Mouse (Mus musculus) MEL (cell line): ENCODE data around the gene Adamts1. TPM values are rescaled to one million over a fixed set of nuclear protein-coding genes. Genes with fewer than 3 reads are reported as not detected.

ENCODE experiments used
- DNase-seq: peaks from one replicate; pipeline ENCODE4 v3.0.0; 2011; ENCODE audit warnings: low read depth, low spot score
- H3K27ac ChIP-seq: 2 replicates; pipeline ENCODE4 v1.5.1; 2012; ENCODE audit warnings: low read depth, mild to moderate bottlenecking, control low read depth, low read length, moderate library complexity; ENCODE audit not compliant: control insufficient read depth
- H3K27me3 ChIP-seq, 2 experiments: fragments of 150-350 bp in 1 of 2; sonication (generic) in 1 of 2; 2 replicates each; pipeline ENCODE4 v1.6.1; 2012; ENCODE audit warnings: low read length in 2 of 2, mild to moderate bottlenecking in 2 of 2, improper control_type of control experiment in 1 of 2, moderate library complexity in 1 of 2; ENCODE audit not compliant: insufficient read depth in 2 of 2, control insufficient read depth in 1 of 2
- H3K36me3 ChIP-seq, 2 experiments: 2 replicates each; pipeline ENCODE4 v1.6.1; 2012 to 2014; ENCODE audit warnings: low read length in 2 of 2, improper control_type of control experiment in 1 of 2, inconsistent platforms in 1 of 2, mild to moderate bottlenecking in 1 of 2; ENCODE audit not compliant: insufficient read depth in 2 of 2, control insufficient read depth in 1 of 2
- H3K4me1 ChIP-seq, 2 experiments: fragments of 150-350 bp in 1 of 2; sonication (generic) in 1 of 2; 2 replicates each; pipeline ENCODE4 v1.6.1; 2012; ENCODE audit warnings: low read length in 2 of 2, improper control_type of control experiment in 1 of 2, mild to moderate bottlenecking in 1 of 2; ENCODE audit not compliant: insufficient read depth in 2 of 2, control insufficient read depth in 1 of 2
- H3K4me3 ChIP-seq, 2 experiments: fragments of 150-350 bp in 1 of 2; sonication (generic) in 1 of 2; 2 replicates each; pipeline ENCODE4 v1.5.1; 2012; ENCODE audit warnings: low read depth in 2 of 2, low read length in 2 of 2, mild to moderate bottlenecking in 2 of 2, moderate library complexity in 2 of 2, control low read depth in 1 of 2, improper control_type of control experiment in 1 of 2; ENCODE audit not compliant: control insufficient read depth in 1 of 2, insufficient read depth in 1 of 2
- H3K79me2 ChIP-seq: 2 replicates; pipeline ENCODE4 v1.6.1; 2012; ENCODE audit warnings: mild to moderate bottlenecking, low read length, moderate library complexity; ENCODE audit not compliant: control insufficient read depth, poor library complexity, insufficient read depth
- H3K9ac ChIP-seq: 2 replicates; pipeline ENCODE4 v1.6.1; 2012; ENCODE audit warnings: low read depth, mild to moderate bottlenecking, control low read depth, low read length, moderate library complexity; ENCODE audit not compliant: control insufficient read depth, poor library complexity, severe bottlenecking
- H3K9me3 ChIP-seq: fragments of 150-350 bp; sonication (generic); replicated peaks from 2 replicates; pipeline ENCODE4 v1.6.1; 2012; ENCODE audit warnings: mild to moderate bottlenecking, low read length, improper control_type of control experiment, moderate library complexity; ENCODE audit not compliant: insufficient read depth
- BHLHE40 ChIP-seq: IDR thresholded peaks from 2 replicates; pipeline ENCODE4 v1.6.1; 2012; ENCODE audit warnings: low read depth, mild to moderate bottlenecking, inconsistent platforms, low read length, improper control_type of control experiment, borderline replicate concordance
- CHD1 ChIP-seq: IDR thresholded peaks from 2 replicates; pipeline ENCODE4 v1.6.1; 2012; ENCODE audit warnings: low read depth, mild to moderate bottlenecking, inconsistent platforms, low read length, improper control_type of control experiment
- CTCF ChIP-seq, 3 experiments: IDR thresholded peaks in 2 of 3; conservative IDR thresholded peaks in 1 of 3; 2 replicates each; pipeline ENCODE4 v1.5.1; 2011 to 2012; ENCODE audit warnings: low read length in 3 of 3, low read depth in 2 of 3, mild to moderate bottlenecking in 2 of 3, improper control_type of control experiment in 1 of 3, inconsistent platforms in 1 of 3, mixed read lengths in 1 of 3, moderate library complexity in 1 of 3; ENCODE audit not compliant: control insufficient read depth in 1 of 3, insufficient read depth in 1 of 3, poor library complexity in 1 of 3, severe bottlenecking in 1 of 3
- ELF1 ChIP-seq: IDR thresholded peaks from 2 replicates; pipeline ENCODE4 v1.6.1; 2014; ENCODE audit warnings: low read depth, mild to moderate bottlenecking, inconsistent platforms, low read length, improper control_type of control experiment, moderate library complexity
- ETS1 ChIP-seq: IDR thresholded peaks from 2 replicates; pipeline ENCODE4 v1.6.1; 2012; ENCODE audit warnings: low read depth, mild to moderate bottlenecking, inconsistent platforms, low read length, improper control_type of control experiment, moderate library complexity
- GATA1 ChIP-seq: IDR thresholded peaks from 2 replicates; pipeline ENCODE4 v1.6.1; 2011; ENCODE audit warnings: low read depth, low read length, improper control_type of control experiment
- HCFC1 ChIP-seq: IDR thresholded peaks from 2 replicates; pipeline ENCODE4 v1.6.1; 2012; ENCODE audit warnings: low read depth, mild to moderate bottlenecking, inconsistent platforms, low read length, improper control_type of control experiment, moderate library complexity
- JUND ChIP-seq: IDR thresholded peaks from 2 replicates; pipeline ENCODE4 v1.6.1; 2011; ENCODE audit warnings: low read depth, mild to moderate bottlenecking, improper control_type of control experiment, low read length
- MAFK ChIP-seq: IDR thresholded peaks from 2 replicates; pipeline ENCODE4 v1.6.1; 2011; ENCODE audit warnings: low read depth, mild to moderate bottlenecking, low read length, improper control_type of control experiment, borderline replicate concordance
- MEF2A ChIP-seq: IDR thresholded peaks from 2 replicates; pipeline ENCODE4 v1.6.1; 2014; ENCODE audit warnings: low read depth, mild to moderate bottlenecking, inconsistent platforms, low read length, improper control_type of control experiment; ENCODE audit not compliant: poor library complexity, insufficient replicate concordance, severe bottlenecking; ENCODE audit errors: extremely low read depth
- MYC ChIP-seq: IDR thresholded peaks from 2 replicates; pipeline ENCODE4 v1.6.1; 2011; ENCODE audit warnings: low read depth, mild to moderate bottlenecking, low read length, improper control_type of control experiment, moderate library complexity
- NELFE ChIP-seq: IDR thresholded peaks from 2 replicates; pipeline ENCODE4 v1.6.1; 2011; ENCODE audit warnings: low read depth, low read length, improper control_type of control experiment
- POLR2AphosphoS5 ChIP-seq: IDR thresholded peaks from 2 replicates; pipeline ENCODE4 v1.6.1; 2012; ENCODE audit warnings: low read depth, borderline replicate concordance, mild to moderate bottlenecking, inconsistent platforms, low read length, moderate library complexity, mixed read lengths
- RAD21 ChIP-seq: IDR thresholded peaks from 2 replicates; pipeline ENCODE4 v1.6.1; 2011; ENCODE audit warnings: mild to moderate bottlenecking, low read depth, low read length, improper control_type of control experiment
- SMC3 ChIP-seq: IDR thresholded peaks from 2 replicates; pipeline ENCODE4 v1.6.1; 2011; ENCODE audit warnings: low read depth, low read length, improper control_type of control experiment
- TAL1 ChIP-seq: IDR thresholded peaks from 2 replicates; pipeline ENCODE4 v1.6.1; 2012; ENCODE audit warnings: mild to moderate bottlenecking, inconsistent platforms, low read length, moderate library complexity, mixed read lengths
- TBP ChIP-seq: IDR thresholded peaks from 2 replicates; pipeline ENCODE4 v1.8.0; 2011; ENCODE audit warnings: low read depth, low read length, improper control_type of control experiment
- TCF12 ChIP-seq: IDR thresholded peaks from 2 replicates; pipeline ENCODE4 v1.6.1; 2014; ENCODE audit warnings: low read depth, mild to moderate bottlenecking, inconsistent platforms, low read length, improper control_type of control experiment, moderate library complexity
- UBTF ChIP-seq: IDR thresholded peaks from 2 replicates; pipeline ENCODE4 v1.6.1; 2012; ENCODE audit warnings: low read depth, mild to moderate bottlenecking, inconsistent platforms, low read length, improper control_type of control experiment, moderate library complexity, borderline replicate concordance; ENCODE audit not compliant: insufficient read depth
- ZC3H11A ChIP-seq: IDR thresholded peaks from 2 replicates; pipeline ENCODE4 v1.6.1; 2012; ENCODE audit warnings: low read depth, mild to moderate bottlenecking, inconsistent platforms, low read length, improper control_type of control experiment
- ZKSCAN1 ChIP-seq: IDR thresholded peaks from 2 replicates; pipeline ENCODE4 v1.6.1; 2012; ENCODE audit warnings: low read depth, mild to moderate bottlenecking, inconsistent platforms, low read length, improper control_type of control experiment, moderate library complexity
- ZMIZ1 ChIP-seq: IDR thresholded peaks from 2 replicates; pipeline ENCODE4 v1.6.1; 2012; ENCODE audit warnings: low read depth, mild to moderate bottlenecking, inconsistent platforms, low read length, improper control_type of control experiment, moderate library complexity
- ZNF384 ChIP-seq: IDR thresholded peaks from 2 replicates; pipeline ENCODE4 v1.6.1; 2012; ENCODE audit warnings: low read depth, mild to moderate bottlenecking, inconsistent platforms, low read length, improper control_type of control experiment
- polyA plus RNA-seq, 2 experiments: library from polyadenylated mRNA; stranded (reverse) in 1 of 2; unstranded in 1 of 2; fragments of >175 nt in 1 of 2; fragments of >200 nt in 1 of 2; gene quantifications; 2 replicates each; pipeline versions ENCODE4 v1.2.1 to v1.2.4; 2012; ENCODE audit warnings: low replicate concordance in 2 of 2, low read depth in 1 of 2; ENCODE audit not compliant: insufficient read length in 2 of 2, insufficient read depth in 1 of 2, missing spikeins in 1 of 2
- total RNA-seq: library from RNA; depleted of rRNA; stranded (reverse); fragments of 300-350 nt; gene quantifications from 2 replicates; pipeline ENCODE4 v1.2.3, GENCODE M21; 2012

The Adamts1 gene
- total and polyA plus RNA-seq, 3 experiments, result not detected

DNA sequence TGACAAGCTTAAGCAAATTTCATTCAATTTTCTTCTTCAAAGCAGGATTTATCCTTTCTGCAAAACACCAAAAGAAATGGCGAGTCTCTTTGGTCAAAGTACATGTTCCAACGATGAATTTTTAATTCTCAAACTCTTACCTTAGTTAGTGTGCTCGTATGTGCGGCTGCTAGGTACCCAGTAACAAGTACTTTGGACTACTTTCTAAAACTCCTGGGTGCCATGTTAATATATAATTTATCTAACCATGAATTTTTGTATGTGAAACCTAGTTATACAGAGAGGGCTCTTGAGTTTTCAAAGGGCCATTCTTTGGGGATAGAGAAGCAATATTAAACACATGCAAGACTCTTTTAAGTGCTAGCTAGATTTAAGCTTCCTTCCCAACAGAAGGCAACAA lies 5.8 kb downstream of the Adamts1 start:
- no peaks in the 10 kb centered on the region for H3K79me2 ChIP-seq
- H3K9ac ChIP-seq, result no peak overlapping the region
- no peak overlapping the region for H3K4me3 ChIP-seq
- H3K27ac ChIP-seq, result no peak overlapping the region
- H3K9me3 ChIP-seq, result no peaks in the 10 kb centered on the region
- no peaks in the 10 kb centered on the region for H3K27me3 ChIP-seq
- TF ChIP-seq ZMIZ1 (no peak), ETS1 (no peak), MYC (no peak), BHLHE40 (no peak), ELF1 (no peak)
- TF ChIP-seq, all 39 proteins: peak for 0
- Histone ChIP-seq H3K36me3 (no peaks in the 10 kb centered on the region), H3K4me1 (no peaks in the 10 kb centered on the region)
- no peak for DNase-seq

DNA sequence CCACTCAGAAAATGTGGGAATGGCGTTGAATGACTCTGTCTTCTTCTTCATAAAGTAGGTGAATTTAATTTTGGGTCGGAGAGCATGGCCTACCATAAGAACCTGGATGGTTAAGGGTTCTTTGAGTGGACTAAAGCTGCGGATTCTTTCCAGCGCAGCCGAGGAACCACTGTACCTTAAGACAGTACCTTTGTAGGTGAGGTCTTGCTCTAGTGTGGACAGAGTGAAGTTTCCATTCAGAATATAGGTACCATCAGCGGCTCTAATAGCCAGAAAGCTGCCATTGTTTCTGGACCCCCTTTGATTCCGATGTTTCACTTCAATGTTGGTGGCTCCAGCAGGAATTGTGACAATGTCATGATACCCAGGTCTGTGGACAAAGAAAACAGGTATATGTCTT lies 7.2 kb downstream of the Adamts1 start:
- no peak overlapping the region for H3K9ac ChIP-seq
- no peaks in the 10 kb centered on the region for H3K27me3 ChIP-seq
- H3K4me3 ChIP-seq, result no peak overlapping the region
- no peak overlapping the region for H3K27ac ChIP-seq
- H3K36me3 ChIP-seq, result no peaks in the 10 kb centered on the region
- no peaks in the 10 kb centered on the region for H3K79me2 ChIP-seq
- DNase-seq, result no peak
- TF ChIP-seq SMC3 (no peak), ZKSCAN1 (no peak), TCF12 (no peak), RAD21 (no peak), ZNF384 (no peak), NELFE (no peak), POLR2AphosphoS5 (no peak), CTCF (IDR thresholded peaks at IDR 0.05 in 2 of 3, conservative IDR thresholded peaks at IDR 0.05 in 1 of 3; ENCODE audit: control insufficient read depth in 1 of 3, insufficient read depth in 1 of 3, low read depth in 2 of 3, low read length in 3 of 3, poor library complexity in 1 of 3, severe bottlenecking in 1 of 3) (no peak)
- H3K4me1 ChIP-seq, result no peaks in the 10 kb centered on the region
- no peaks in the 10 kb centered on the region for H3K9me3 ChIP-seq

DNA sequence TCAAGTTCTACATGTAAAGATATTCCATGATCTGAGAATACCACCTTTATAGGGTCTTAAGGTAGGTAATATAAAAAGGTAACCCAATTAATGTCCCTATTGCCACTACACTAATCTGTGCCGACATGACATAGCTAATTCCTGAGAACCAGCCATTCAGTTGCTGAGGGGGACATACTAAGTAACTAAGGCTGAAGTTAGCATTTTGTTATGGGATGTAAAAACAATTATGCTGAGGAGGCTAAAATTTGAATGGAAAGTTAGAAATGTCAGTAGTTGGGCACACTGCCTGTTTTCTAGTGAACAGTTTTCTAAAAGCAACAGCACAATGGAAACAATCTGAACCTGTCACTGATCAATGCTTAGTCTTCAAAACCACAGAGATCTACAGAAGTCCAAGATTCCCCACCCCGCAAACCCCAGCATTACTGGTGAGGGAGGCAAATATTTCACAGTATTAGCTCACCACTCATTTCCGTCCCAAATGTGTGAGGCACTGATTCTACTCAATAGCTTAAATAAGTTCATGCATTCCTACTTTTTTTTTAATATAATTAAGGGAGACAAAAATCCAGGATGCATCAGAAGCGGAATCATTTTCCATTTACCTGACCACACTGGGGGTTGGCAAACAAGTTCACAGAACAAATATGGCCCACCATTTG lies 9.6 kb downstream of the Adamts1 start:
- no peak overlapping the region for H3K27ac ChIP-seq
- no peaks in the 10 kb centered on the region for H3K79me2 ChIP-seq
- no peaks in the 10 kb centered on the region for H3K36me3 ChIP-seq
- no peaks in the 10 kb centered on the region for H3K27me3 ChIP-seq
- H3K4me1 ChIP-seq, result no peaks in the 10 kb centered on the region
- H3K9me3 ChIP-seq, result no peaks in the 10 kb centered on the region
- no peak overlapping the region for H3K9ac ChIP-seq
- no peak for TF ChIP-seq MEF2A
- no peak for TF ChIP-seq UBTF
- TF ChIP-seq ZKSCAN1, result no peak
- no peak for TF ChIP-seq CHD1
- TF ChIP-seq ZC3H11A, result no peak
- TF ChIP-seq ZNF384, result no peak
- no peak for TF ChIP-seq TBP
- TF ChIP-seq MAFK, result no peak
- TF ChIP-seq TAL1, result no peak
- TF ChIP-seq JUND, result no peak
- no peak for TF ChIP-seq BHLHE40
- TF ChIP-seq GATA1, result no peak
- no peak for TF ChIP-seq TCF12
- TF ChIP-seq HCFC1, result no peak
- TF ChIP-seq NELFE, result no peak
- DNase-seq, result no peak
- no peak overlapping the region for H3K4me3 ChIP-seq
